Mouse (Mus musculus) lung, embryonic 15.5 days (tissue): ENCODE results near the gene Trim43c. TPM values are rescaled to one million over a fixed set of nuclear protein-coding genes. Genes with fewer than 3 reads are reported as not detected.
A peak's percentile ranks its signal among the peaks of the same experiment; 100 is the strongest.
"Not testable (repeated sequence)": the region's sequence is repeated elsewhere in the genome, so short reads cannot be mapped to it uniquely, and the experiment has no call there.

Source experiments
- ATAC-seq: fragments of 200-750 bp; cut with Nextera tagmentation; 2 replicates; pipeline ENCODE4 v1.8.0; 2017; ENCODE audit warnings: moderate number of reproducible peaks, borderline replicate concordance; ENCODE audit not compliant: low FRiP score, low TSS enrichment; ENCODE audit errors: extremely low read depth
- H3K27ac ChIP-seq: fragments of 300-500 bp; sonication (generic); 2 replicates; pipeline ENCODE4 v1.5.1; 2015; ENCODE audit warnings: moderate library complexity, mild to moderate bottlenecking, inconsistent platforms
- H3K27me3 ChIP-seq: fragments of 300-500 bp; sonication (generic); 2 replicates; pipeline ENCODE4 v1.6.1; 2015; ENCODE audit warnings: inconsistent platforms
- H3K36me3 ChIP-seq: fragments of 300-500 bp; sonication (generic); 2 replicates; pipeline ENCODE4 v1.6.1; 2015; ENCODE audit warnings: inconsistent platforms
- H3K4me1 ChIP-seq: fragments of 300-500 bp; sonication (generic); 2 replicates; pipeline ENCODE4 v1.6.1; 2015; ENCODE audit warnings: inconsistent platforms
- H3K4me2 ChIP-seq: fragments of 300-500 bp; sonication (generic); 2 replicates; pipeline ENCODE4 v1.6.1; 2015; ENCODE audit warnings: inconsistent platforms, mild to moderate bottlenecking, moderate library complexity
- H3K4me3 ChIP-seq: fragments of 300-500 bp; sonication (generic); 2 replicates; pipeline ENCODE4 v1.5.1; 2015; ENCODE audit warnings: mild to moderate bottlenecking, inconsistent platforms
- H3K9ac ChIP-seq: fragments of 300-500 bp; sonication (generic); 2 replicates; pipeline ENCODE4 v1.6.1; 2015; ENCODE audit warnings: inconsistent platforms
- H3K9me3 ChIP-seq: fragments of 300-500 bp; sonication (generic); 2 replicates; pipeline ENCODE4 v1.6.1; 2016; ENCODE audit warnings: inconsistent platforms
- WGBS: fragments of 180-500 bp; shearing (Covaris S2); methylation state at CpG from one replicate; pipeline ENCODE4 v1.1.7; 2015; 5-methylcytosine and 5-hydroxymethylcytosine counted together
- polyA plus RNA-seq: library from polyadenylated mRNA; unstranded; fragments of >200 nt; fragmentation: Nextera tagmentation; extraction: Ambion mirVana; gene quantifications from 2 replicates; pipeline ENCODE4 v1.2.1, GENCODE M21; 2015

Gene Trim43c
- 0.29 TPM in 1 of 2 replicates, not detected in the other for polyA plus RNA-seq

DNA sequence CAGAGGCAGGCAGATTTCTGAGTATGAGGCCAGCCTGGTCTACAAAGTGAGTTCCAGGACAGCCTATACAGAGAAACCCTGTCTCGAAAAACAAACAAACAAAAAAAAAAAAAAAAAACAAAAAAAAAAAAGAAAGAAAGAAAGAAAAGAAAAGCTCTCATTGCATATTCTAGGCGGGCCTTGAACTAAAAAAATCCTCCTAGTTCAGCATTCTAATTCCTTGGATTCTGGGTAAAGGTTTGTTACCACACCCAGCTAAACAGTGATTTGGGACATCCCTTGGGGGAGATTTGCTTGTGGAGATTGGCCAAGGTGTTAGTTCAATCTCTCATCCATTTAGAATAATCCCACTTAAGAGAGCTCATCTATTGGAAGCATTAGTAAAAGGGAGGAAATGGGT lies at the start of gene Trim43c:
Gene Trim43c, plus strand, starts transcription at position 301 of the 400 bp plus-strand sequence.
- not testable (repeated sequence) for H3K36me3 ChIP-seq, H3K4me3 ChIP-seq, ATAC-seq, H3K4me2 ChIP-seq, H3K27ac ChIP-seq, H3K4me1 ChIP-seq, H3K9me3 ChIP-seq, H3K9ac ChIP-seq, H3K27me3 ChIP-seq
- 80% methylated on average over 2 of the region's 2 CpGs for WGBS

DNA sequence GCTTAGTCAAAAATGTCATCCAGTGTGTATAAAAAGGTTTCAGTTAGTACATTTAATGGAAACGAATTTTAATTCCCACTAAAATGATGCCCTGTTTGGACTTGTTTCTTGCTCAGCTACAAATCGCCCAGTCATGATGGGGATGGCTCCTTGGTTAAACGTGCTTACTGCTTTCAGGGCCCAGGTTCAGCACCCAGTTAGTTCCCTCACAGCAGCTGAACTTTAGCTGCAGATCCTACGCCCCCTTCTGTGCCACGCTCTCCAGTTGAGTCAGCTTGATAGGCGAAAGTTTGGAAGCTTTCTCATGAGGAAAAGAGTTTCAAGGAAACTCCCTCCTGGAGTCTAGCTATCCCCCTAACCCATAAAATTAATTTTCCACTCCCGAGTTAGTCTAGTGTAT lies 14.1 kb downstream of the Trim43c start:
- 64% methylated on average over 7 of the region's 7 CpGs for WGBS
- not testable (repeated sequence) for H3K4me1 ChIP-seq, H3K9me3 ChIP-seq, H3K27me3 ChIP-seq, H3K36me3 ChIP-seq, H3K4me2 ChIP-seq, H3K4me3 ChIP-seq, ATAC-seq, H3K27ac ChIP-seq, H3K9ac ChIP-seq

DNA sequence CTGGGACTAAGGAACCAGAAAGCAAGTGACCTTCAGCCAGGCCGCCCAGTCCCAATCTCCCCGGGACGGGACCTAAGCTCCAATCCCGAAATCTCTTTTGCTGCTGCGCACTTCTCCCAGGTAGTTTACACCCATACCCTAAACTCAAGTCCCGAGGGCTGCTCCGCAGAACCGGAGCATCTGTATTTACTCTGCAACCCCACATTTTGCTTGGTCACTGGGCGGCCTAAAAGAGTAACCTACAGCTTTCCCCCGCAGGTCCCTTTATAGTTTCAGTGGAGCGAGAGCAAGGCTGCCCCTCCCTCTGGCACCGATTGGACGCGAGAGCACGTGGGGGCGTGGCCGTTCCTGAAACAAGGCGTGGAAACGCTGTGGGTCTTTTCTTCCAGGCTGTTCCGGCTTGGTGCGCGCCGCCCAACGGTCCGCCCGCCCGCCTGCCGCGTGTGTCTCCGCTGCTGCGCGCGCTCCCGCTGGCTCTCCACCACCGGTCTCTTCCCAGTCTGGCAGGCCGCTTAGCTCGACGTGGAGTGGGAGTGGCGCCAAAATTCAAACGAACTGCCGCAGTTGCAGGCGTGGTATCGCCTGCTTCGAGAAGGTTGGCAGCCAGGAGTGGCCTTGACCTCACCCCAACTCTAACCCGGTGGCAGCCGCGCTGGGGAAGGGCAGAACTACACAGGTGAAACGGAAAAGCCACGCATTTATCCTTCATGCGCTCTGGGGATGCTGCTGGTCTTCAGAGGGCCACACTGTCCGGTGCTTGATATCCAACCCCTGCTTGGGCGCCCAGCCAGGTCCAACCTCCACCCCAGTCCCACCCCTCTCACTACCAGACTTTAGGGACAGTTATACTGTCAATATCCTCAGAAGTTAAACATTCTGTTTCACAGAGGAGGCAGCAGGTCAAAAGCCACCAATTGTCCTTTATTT lies 19.9 kb downstream of the Trim43c start:
- H3K4me3 ChIP-seq = peak overlapping the region; percentile 48
- not testable (repeated sequence) for H3K9me3 ChIP-seq, H3K36me3 ChIP-seq, H3K27me3 ChIP-seq, H3K4me1 ChIP-seq
- ATAC-seq = peak; percentile 98
- H3K27ac ChIP-seq = 0 out of 2 replicates have a peak overlapping the region, but pooled peaks have one; percentile 24
- H3K9ac ChIP-seq = peak overlapping the region; percentile 42
- WGBS = 2% methylated on average over 52 of the region's 52 CpGs
- H3K4me2 ChIP-seq = peak overlapping the region; percentile 80

Other genes with a start within 250 kb of the Trim43c start
- 40.1 and 42.8 TPM in 2 replicates for gene Mthfsl, start 118.9 kb upstream of the Trim43c start, polyA plus RNA-seq
- 1.9 and 2.6 TPM in 2 replicates for gene Bcl2a1d, start 107.2 kb upstream of the Trim43c start, polyA plus RNA-seq
- gene Bcl2a1a, start 117.7 kb downstream of the Trim43c start, polyA plus RNA-seq = 1.9 and 3.5 TPM in 2 replicates